9 mouse cellular contexts compared by ENCODE assay signal in genomic region chr1:63659591-63659990, GRCm38 (mm10). TPM values are rescaled to one million over a fixed set of nuclear protein-coding genes. Genes with fewer than 3 reads are reported as not detected.
DNase-seq lines count a peak whose midpoint lies in the region; ATAC-seq and TF ChIP-seq lines count a peak whose summit lies in the region.
"Had no signal": no experiment of that assay in that cellular context is flagged by ENCODE, and none has a peak within 500 bp of the region (broad histone marks: within the 10 kb centered on the region; RNA-seq: fewer than 3 reads in every experiment).

No protein-coding gene starts in this region.

- no peaks in the 10 kb centered on the region for H3K36me3 ChIP-seq in forebrain, embryonic 15.5 days
- H3K36me3 ChIP-seq: stomach, embryonic 15.5 days had no signal

- no peaks in the 10 kb centered on the region for H3K4me1 ChIP-seq in forebrain, embryonic 15.5 days
- H3K4me1 ChIP-seq in lung, adult 2 months (ENCODE audit: control insufficient read depth, insufficient read depth, low read length), result no peaks in the 10 kb centered on the region
- H3K4me1 ChIP-seq: stomach, embryonic 15.5 days had no signal

- no peak overlapping the region for H3K4me3 ChIP-seq in forebrain, embryonic 15.5 days
- no peak overlapping the region for H3K4me3 ChIP-seq in lung, adult 2 months (replicated peaks; ENCODE audit: extremely low read depth, low read depth, low read length)
- H3K4me3 ChIP-seq: stomach, embryonic 15.5 days had no signal

- ATAC-seq in frontal cortex, adult (ENCODE audit: low TSS enrichment), result peak; percentile 90
- ATAC-seq in CD4-positive, CD25-positive, alpha-beta regulatory T cell, adult 4 months, result peak; percentile 75
- ATAC-seq in forebrain, embryonic 15.5 days (replicated peaks), result peak; percentile 66

- TF ChIP-seq CTCF in lung, adult 2 months (IDR thresholded peaks at IDR 0.05; ENCODE audit: insufficient read depth, low read length), result peak; percentile 40; the same call in 1 of the 2 replicates

- H3K27ac ChIP-seq in forebrain, embryonic 15.5 days (replicated peaks), result no peak overlapping the region
- H3K27ac ChIP-seq: stomach, embryonic 15.5 days had no signal

- under 1% methylated on average over 7 of the region's 7 CpGs for WGBS in forebrain, embryonic 15.5 days
- 2% methylated on average over 7 of the region's 7 CpGs for WGBS in lung, adult 2 months

- H3K27me3 ChIP-seq in forebrain, embryonic 15.5 days, result no peaks in the 10 kb centered on the region
- H3K27me3 ChIP-seq: stomach, embryonic 15.5 days had no signal

- H3K9me3 ChIP-seq in forebrain, embryonic 15.5 days, result no peaks in the 10 kb centered on the region
- H3K9me3 ChIP-seq: stomach, embryonic 15.5 days had no signal

- TF ChIP-seq POLR2A in lung, adult 2 months (IDR thresholded peaks at IDR 0.05; ENCODE audit: borderline replicate concordance, extremely low read depth, low read depth, low read length), result no peak

- DNase-seq in frontal cortex, postnatal 25 days (ENCODE audit: low spot score in 2 of 2), result no peak
- peak; percentile 34 for DNase-seq in c-Kit-positive CD71-positive TER-119-negative erythroid progenitor cells, embryonic 14.5 days (ENCODE audit: low read depth)
- DNase-seq in kidney, adult 8-10 months, result peak; percentile 11 to 21
- peak; percentile 8 for DNase-seq in lung, adult 2 months
- DNase-seq in right cerebral cortex, postnatal 4 days, result peak; percentile 28

- H3K9ac ChIP-seq in forebrain, embryonic 15.5 days (replicated peaks), result no peak overlapping the region
- H3K9ac ChIP-seq: stomach, embryonic 15.5 days had no signal

- no peak overlapping the region for H3K4me2 ChIP-seq in forebrain, embryonic 15.5 days (replicated peaks)
- H3K4me2 ChIP-seq: stomach, embryonic 15.5 days had no signal

RNA-seq across cellular contexts. Expression of gene Dytn, which starts 27.1 kb away (rescaled TPM):
- polyA plus RNA-seq in CD4-positive, CD25-positive, alpha-beta regulatory T cell, adult 4 months (2017; shearing (Covaris generic)), result not detected
- polyA plus RNA-seq in forebrain, embryonic 15.5 days (2015; fragmentation: Nextera tagmentation; extraction: Ambion mirVana), result not detected in 2 replicates
- polyA plus RNA-seq in lung, adult 2 months (2012; rRNA removed), result 0.06 and 0.07 TPM in 2 replicates
- polyA plus RNA-seq: stomach, embryonic 15.5 days had no signal

RNA-seq across cellular contexts. Expression of gene Gm39653, which starts 43.8 kb away (rescaled TPM):
- not detected for polyA plus RNA-seq in CD4-positive, CD25-positive, alpha-beta regulatory T cell, adult 4 months (2017; shearing (Covaris generic))
- polyA plus RNA-seq in forebrain, embryonic 15.5 days (2015; fragmentation: Nextera tagmentation; extraction: Ambion mirVana), result 0.17 TPM in 1 of 2 replicates, not detected in the other
- not detected in 2 replicates for polyA plus RNA-seq in lung, adult 2 months (2012; rRNA removed)
- polyA plus RNA-seq: stomach, embryonic 15.5 days had no signal

Comparison
In these comparisons a context has a peak if more than half of its experiments do, and no peak if none do; other contexts are left out.
1. DNase-seq: peak in c-Kit-positive CD71-positive TER-119-negative erythroid progenitor cells, embryonic 14.5 days (single experiment), kidney, adult 8-10 months (2 of 2), lung, adult 2 months (single experiment) and right cerebral cortex, postnatal 4 days (single experiment); none in frontal cortex, postnatal 25 days (0 of 2).
2. Peak in every context shown above with its lines, with median percentiles within 50 percentile points of each other: ATAC-seq.